Mouse (Mus musculus): ENCODE measurements around the gene Nhej1. TPM values are rescaled to one million over a fixed set of nuclear protein-coding genes. Genes with fewer than 3 reads are reported as not detected.

Gene Nhej1
- polyA plus RNA-seq, 1 experiment from 2014 or later = 12.1 TPM

DNA sequence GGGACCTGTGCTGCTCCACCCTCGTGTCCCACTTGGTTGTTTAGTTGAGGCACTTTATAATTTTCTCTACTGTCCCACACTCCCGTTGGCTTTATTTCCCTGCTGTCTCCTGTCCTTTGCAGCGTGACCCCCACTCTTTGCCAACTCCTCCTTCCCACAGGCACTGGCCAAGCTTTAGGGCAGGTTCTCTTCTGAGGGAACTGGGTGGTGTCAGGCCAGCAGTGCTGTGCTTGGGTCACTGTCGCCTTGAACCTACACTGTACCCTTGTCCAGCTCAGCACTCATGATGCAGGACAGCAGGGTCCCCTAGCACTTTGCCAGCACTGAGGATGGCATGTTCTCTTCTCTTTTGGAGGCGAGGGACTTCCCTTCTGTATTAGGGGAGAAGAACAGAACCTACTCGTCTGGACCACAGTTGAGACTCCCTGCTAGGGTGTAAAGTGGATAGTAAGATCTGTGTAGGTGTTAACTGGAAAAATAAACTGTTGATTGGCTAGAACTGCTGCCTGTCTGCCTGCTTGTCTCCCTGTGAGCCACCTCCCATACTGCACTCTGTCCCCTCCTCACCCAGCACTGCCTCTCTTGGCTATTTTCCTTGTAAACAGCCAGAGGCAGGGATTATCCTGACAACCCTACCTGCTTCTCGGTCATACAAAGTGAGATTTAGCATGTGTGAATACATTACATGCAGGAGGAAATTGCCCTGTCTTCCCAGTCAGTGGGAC lies 22.6 kb upstream of the Nhej1 start:
- 83% methylated on average over 7 of the region's 7 CpGs for WGBS
- no peak for ATAC-seq (ENCODE audit: low FRiP score, low TSS enrichment)
- Histone ChIP-seq H3K9me3 (ENCODE audit: low read length) (no peaks in the 10 kb centered on the region), H3K36me3 (ENCODE audit: insufficient read depth, low read length) (peaks cover 36% of the 10 kb centered on the region), H3K4me2 (replicated peaks; ENCODE audit: low read depth, low read length) (no peak overlapping the region), H3K9ac (replicated peaks; ENCODE audit: low read length) (no peak overlapping the region), H3K27me3 (ENCODE audit: insufficient read depth, low read length) (no peaks in the 10 kb centered on the region), H3K4me1 (ENCODE audit: insufficient read depth, low read length) (peaks cover 9% of the 10 kb centered on the region), H3K27ac (ENCODE audit: low read length) (no peak overlapping the region), H3K4me3 (ENCODE audit: low read length) (no peak overlapping the region)

DNA sequence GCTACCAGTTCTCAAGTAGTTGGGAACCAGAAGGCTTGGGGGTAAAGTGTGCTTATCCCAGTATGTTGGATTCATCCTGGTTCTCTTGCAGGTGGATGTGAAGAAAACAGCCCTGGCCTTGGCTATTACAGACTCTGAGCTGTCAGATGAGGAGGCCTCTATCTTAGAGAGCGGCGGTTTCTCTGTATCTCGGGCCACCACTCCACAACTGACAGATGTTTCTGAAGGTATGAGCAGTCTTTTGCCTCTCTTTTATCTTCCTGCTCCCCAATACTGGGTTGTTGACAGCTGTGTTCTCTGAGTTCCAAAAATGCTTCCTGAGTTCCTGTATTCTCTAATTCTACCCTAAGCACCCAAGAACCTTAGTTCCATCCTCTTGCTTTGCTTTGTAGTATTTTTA lies 20.6 kb upstream of the Nhej1 start:
- Histone ChIP-seq H3K9ac (replicated peaks; ENCODE audit: low read length) (no peak overlapping the region), H3K4me1 (ENCODE audit: insufficient read depth, low read length) (peaks cover 14% of the 10 kb centered on the region), H3K4me2 (replicated peaks; ENCODE audit: low read depth, low read length) (no peak overlapping the region), H3K36me3 (ENCODE audit: insufficient read depth, low read length) (peaks cover 36% of the 10 kb centered on the region), H3K27ac (ENCODE audit: low read length) (no peak overlapping the region), H3K9me3 (ENCODE audit: low read length) (no peaks in the 10 kb centered on the region), H3K27me3 (ENCODE audit: insufficient read depth, low read length) (no peaks in the 10 kb centered on the region), H3K4me3 (ENCODE audit: low read length) (no peak overlapping the region)
- WGBS = 95% methylated on average over 3 of the region's 3 CpGs
- no peak for ATAC-seq (ENCODE audit: low FRiP score, low TSS enrichment)

DNA sequence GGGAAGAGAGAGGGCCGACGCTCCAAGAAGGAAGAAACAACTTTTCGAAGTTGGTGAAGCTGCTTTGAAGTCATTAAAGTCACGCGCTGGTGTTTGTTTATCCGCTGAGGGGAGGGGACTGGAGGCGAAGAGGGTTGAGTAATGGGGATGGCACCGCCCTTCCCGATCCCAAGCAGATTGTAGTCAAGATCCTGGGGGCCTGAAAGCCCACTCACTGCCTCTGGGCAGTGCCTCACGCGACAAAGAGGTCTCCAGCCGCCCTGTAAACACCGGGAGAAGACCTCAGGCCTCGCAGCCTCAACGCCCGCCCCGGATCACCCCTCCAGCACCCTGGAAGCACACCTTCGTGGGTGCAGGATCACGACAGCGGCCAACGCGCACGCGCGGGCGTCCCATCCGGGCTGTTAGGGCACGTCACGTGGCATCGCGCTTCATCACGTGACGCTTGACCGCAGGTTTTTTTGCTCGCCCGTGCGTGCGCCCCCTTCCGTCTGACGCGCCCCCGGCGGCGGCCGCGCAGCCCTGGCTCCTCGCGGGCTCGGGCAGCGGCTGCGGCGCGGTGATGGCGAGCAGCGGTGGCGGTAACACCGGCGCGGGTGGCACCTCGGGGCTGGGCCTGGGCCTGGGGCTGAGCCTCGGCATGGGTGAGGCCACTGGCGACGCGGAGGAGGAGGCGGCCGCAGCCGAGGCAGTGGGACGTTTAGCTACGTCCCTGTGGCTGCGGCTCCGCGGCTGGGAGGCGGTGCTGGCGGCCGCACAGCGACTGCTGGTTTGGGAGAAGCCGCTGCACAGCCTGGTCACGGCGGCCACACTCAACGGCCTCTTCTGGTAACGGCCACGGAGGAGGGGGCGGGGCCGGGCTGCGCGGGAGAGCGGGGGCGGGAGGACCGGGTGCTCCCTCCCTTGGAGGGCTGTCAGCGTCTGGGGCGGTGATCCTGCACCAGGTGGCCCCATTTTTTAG lies 17.6 kb upstream of the Nhej1 start, which contains the start of the genes Cnppd1 and Retreg2:
Gene Cnppd1, minus strand, starts transcription at position 411 of the 961 bp plus-strand sequence.
Gene Retreg2, plus strand, starts transcription at position 478 of the 961 bp plus-strand sequence.
- Histone ChIP-seq H3K9ac (replicated peaks; ENCODE audit: low read length) (peak within 1 kb of the TSS; percentile 94), H3K27ac (ENCODE audit: low read length) (peak within 1 kb of the TSS; percentile 98), H3K4me2 (replicated peaks; ENCODE audit: low read depth, low read length) (peak within 1 kb of the TSS; percentile 94), H3K4me1 (ENCODE audit: insufficient read depth, low read length) (peaks cover 16% of the 10 kb centered on the region), H3K36me3 (ENCODE audit: insufficient read depth, low read length) (peaks cover 44% of the 10 kb centered on the region), H3K27me3 (ENCODE audit: insufficient read depth, low read length) (no peaks in the 10 kb centered on the region), H3K4me3 (ENCODE audit: low read length) (peak within 1 kb of the TSS; percentile 90), H3K9me3 (ENCODE audit: low read length) (no peaks in the 10 kb centered on the region)
- peak; percentile 88 for ATAC-seq (ENCODE audit: low FRiP score, low TSS enrichment)
- under 1% methylated on average over 84 of the region's 91 CpGs for WGBS

DNA sequence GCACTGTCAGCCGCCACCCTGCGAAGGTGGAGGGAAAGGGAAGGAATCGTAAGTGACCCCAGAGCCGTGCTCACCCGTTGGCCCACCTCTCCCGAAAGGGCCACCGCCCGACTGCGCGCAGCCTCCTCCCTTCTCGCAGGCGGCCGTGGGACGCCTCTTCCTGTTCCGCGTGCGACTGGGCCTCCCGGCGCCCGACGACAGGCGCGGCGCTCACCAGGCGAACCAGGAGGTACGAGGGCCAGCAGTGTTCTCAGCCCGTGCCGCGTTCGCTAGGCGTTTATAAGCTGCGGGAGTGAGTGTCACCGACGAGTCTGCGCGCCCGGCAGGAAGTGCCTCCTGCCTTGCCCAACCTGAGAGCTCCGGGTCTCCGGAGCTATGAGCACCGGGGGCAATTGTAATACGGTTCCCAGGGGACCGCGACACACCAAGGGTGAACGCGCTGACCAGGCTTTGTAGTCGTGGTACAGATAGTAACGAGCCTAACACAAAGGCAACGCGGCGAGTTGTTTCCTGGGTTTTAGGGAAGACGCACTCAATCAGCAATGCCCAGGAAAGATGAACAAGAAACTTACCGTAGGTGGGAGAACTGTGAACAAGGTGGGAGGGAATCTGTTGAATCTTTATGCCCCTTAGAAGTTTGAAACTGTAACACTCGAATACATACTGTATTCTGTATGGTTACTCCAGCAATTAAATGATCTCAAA lies 16.6 kb upstream of the Nhej1 start:
- ATAC-seq (ENCODE audit: low FRiP score, low TSS enrichment) = peak; percentile 44; the same call in 1 of the 2 replicates
- Histone ChIP-seq H3K4me1 (ENCODE audit: insufficient read depth, low read length) (peaks cover 16% of the 10 kb centered on the region), H3K4me2 (replicated peaks; ENCODE audit: low read depth, low read length) (peak overlapping the region; percentile 94), H3K36me3 (ENCODE audit: insufficient read depth, low read length) (peaks cover 42% of the 10 kb centered on the region), H3K27me3 (ENCODE audit: insufficient read depth, low read length) (no peaks in the 10 kb centered on the region), H3K9me3 (ENCODE audit: low read length) (no peaks in the 10 kb centered on the region), H3K9ac (replicated peaks; ENCODE audit: low read length) (peak overlapping the region; percentile 94), H3K27ac (ENCODE audit: low read length) (peak overlapping the region; percentile 98), H3K4me3 (ENCODE audit: low read length) (peak overlapping the region; percentile 90)
- under 1% methylated on average over 53 of the region's 53 CpGs for WGBS

DNA sequence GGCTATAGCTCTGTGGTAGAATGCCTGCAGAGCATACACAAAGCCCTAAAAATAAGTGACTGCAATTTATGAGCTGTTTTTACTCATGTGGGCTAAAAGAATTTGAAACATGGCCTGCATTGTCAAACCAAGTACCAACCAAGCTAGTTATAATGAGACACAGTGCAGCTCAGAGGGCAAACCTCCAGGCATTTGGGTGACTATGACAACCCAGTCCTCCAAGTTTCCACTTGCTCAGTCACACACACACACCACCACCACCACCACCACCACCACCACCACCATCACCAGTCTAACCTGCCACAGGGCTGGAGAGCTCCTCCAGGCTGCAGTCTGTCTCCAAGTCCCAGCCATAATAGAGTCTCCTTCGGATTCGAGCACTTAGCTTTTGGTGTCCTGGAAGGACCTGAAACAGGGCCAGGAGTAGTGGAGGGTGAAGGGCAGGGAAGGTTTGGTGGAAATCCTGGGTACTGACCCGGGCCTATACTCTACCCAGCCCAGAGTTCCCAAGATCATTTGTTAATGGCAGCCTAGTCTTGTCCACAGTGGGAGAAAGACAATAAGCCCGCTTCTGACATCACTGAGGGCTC lies 15.7 kb upstream of the Nhej1 start:
- Histone ChIP-seq H3K4me3 (ENCODE audit: low read length) (peak overlapping the region; percentile 90), H3K27ac (ENCODE audit: low read length) (peak overlapping the region; percentile 98)
- WGBS = 67% methylated on average over 4 of the region's 4 CpGs

DNA sequence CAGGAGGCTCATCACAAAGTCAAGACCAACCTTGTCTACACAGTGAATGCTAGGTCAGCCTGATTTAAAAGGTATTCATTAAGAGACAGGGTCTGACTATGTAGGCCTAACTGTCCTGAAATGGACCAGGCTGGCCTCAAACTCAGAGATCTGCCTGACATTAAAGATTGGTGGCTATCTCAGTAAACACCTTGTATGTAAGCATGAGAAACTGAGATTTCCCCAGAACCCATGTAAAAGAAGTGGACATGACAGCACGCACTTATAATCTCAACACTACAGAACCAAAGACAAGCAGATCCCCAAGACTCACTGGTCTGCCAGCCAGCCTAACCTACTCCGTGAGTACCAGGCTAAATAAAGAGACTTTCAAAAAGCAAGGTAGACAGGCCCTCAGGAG lies 13.4 kb upstream of the Nhej1 start:
- Histone ChIP-seq H3K4me1 (ENCODE audit: insufficient read depth, low read length) (peaks cover 9% of the 10 kb centered on the region), H3K27ac (ENCODE audit: low read length) (no peak overlapping the region), H3K4me3 (ENCODE audit: low read length) (no peak overlapping the region), H3K9ac (replicated peaks; ENCODE audit: low read length) (no peak overlapping the region), H3K27me3 (ENCODE audit: insufficient read depth, low read length) (no peaks in the 10 kb centered on the region), H3K9me3 (ENCODE audit: low read length) (no peaks in the 10 kb centered on the region), H3K4me2 (replicated peaks; ENCODE audit: low read depth, low read length) (no peak overlapping the region), H3K36me3 (ENCODE audit: insufficient read depth, low read length) (peaks cover 37% of the 10 kb centered on the region)
- no peak for ATAC-seq (ENCODE audit: low FRiP score, low TSS enrichment)
- WGBS = 98% methylated on average over 2 of the region's 2 CpGs

More for the DNA sequence above, 15.7 kb upstream of the Nhej1 start:
- ATAC-seq (ENCODE audit: low FRiP score, low TSS enrichment) = peak; percentile 20; the same call in 1 of the 2 replicates
- Histone ChIP-seq H3K9me3 (ENCODE audit: low read length) (no peaks in the 10 kb centered on the region), H3K4me1 (ENCODE audit: insufficient read depth, low read length) (peaks cover 16% of the 10 kb centered on the region), H3K27me3 (ENCODE audit: insufficient read depth, low read length) (no peaks in the 10 kb centered on the region), H3K9ac (replicated peaks; ENCODE audit: low read length) (peak overlapping the region; percentile 94), H3K4me2 (replicated peaks; ENCODE audit: low read depth, low read length) (peak overlapping the region; percentile 94), H3K36me3 (ENCODE audit: insufficient read depth, low read length) (peaks cover 42% of the 10 kb centered on the region)

DNA sequence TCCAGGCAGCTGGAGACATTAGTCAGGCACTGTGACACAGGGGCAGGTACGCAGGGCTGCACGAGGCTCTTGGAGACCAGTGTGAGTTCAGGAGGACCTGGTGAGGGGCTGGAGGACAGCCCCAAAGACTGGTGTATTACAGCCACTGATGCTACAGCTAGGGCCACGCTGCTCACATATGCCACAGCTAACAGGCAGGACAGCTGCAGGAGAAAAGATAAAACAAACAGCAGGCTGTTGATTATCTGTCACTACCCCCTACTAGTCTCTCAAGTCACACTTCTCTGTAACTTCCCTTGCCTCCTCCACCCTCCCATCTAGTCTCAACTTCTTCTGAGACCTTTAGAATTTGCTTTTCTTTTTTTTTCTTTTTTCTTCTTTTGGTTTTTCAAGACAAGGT lies 11.7 kb upstream of the Nhej1 start:
- Histone ChIP-seq H3K4me3 (ENCODE audit: low read length) (no peak overlapping the region), H3K27ac (ENCODE audit: low read length) (no peak overlapping the region), H3K4me2 (replicated peaks; ENCODE audit: low read depth, low read length) (no peak overlapping the region), H3K36me3 (ENCODE audit: insufficient read depth, low read length) (peaks cover 37% of the 10 kb centered on the region), H3K9me3 (ENCODE audit: low read length) (no peaks in the 10 kb centered on the region), H3K4me1 (ENCODE audit: insufficient read depth, low read length) (peaks cover 10% of the 10 kb centered on the region; the same call in 1 of the 2 replicates), H3K27me3 (ENCODE audit: insufficient read depth, low read length) (no peaks in the 10 kb centered on the region), H3K9ac (replicated peaks; ENCODE audit: low read length) (no peak overlapping the region)
- ATAC-seq (ENCODE audit: low FRiP score, low TSS enrichment) = no peak
- WGBS = 68% methylated on average over 3 of the region's 3 CpGs

DNA sequence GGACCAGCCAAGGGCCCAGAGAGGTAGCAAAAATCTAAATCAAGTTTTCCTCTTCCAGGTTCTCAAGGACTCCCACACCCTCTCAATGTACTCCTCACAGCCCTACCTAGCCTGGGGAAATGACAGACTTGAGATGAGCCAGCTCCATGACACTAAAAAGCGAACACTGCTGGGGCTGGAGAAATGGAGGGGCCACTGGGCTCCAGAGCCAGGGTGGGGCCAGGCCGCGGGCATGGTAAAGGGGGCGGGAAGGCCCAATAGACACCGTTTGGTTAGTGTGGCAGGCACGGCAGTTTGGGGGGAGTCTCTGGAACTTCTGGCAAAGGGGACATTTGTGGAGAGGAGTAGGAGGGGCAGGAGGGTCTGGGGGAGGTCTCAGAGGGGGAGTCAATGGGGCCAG lies 11.3 kb upstream of the Nhej1 start:
- WGBS = 77% methylated on average over 6 of the region's 6 CpGs
- no peak overlapping the region for H3K9ac ChIP-seq (replicated peaks; ENCODE audit: low read length)
- no peaks in the 10 kb centered on the region for H3K9me3 ChIP-seq (ENCODE audit: low read length)
- no peak for ATAC-seq (ENCODE audit: low FRiP score, low TSS enrichment)
- no peak overlapping the region for H3K27ac ChIP-seq (ENCODE audit: low read length)
- H3K27me3 ChIP-seq (ENCODE audit: insufficient read depth, low read length) = no peaks in the 10 kb centered on the region
- no peak overlapping the region for H3K4me3 ChIP-seq (ENCODE audit: low read length)
- H3K36me3 ChIP-seq (ENCODE audit: insufficient read depth, low read length) = peaks cover 37% of the 10 kb centered on the region
- H3K4me2 ChIP-seq (replicated peaks; ENCODE audit: low read depth, low read length) = no peak overlapping the region
- peaks cover 10% of the 10 kb centered on the region; the same call in 1 of the 2 replicates for H3K4me1 ChIP-seq (ENCODE audit: insufficient read depth, low read length)

Data from kidney, embryonic 16.5 days (tissue).